Mouse (Mus musculus) cerebellum, adult 2 months (tissue): ENCODE results near the gene Crtam.

Experiments used
- CTCF ChIP-seq: fragments of 200-500 bp; IDR thresholded peaks from 2 replicates; pipeline ENCODE4 v1.5.1; 2011; ENCODE audit warnings: low read depth, mild to moderate bottlenecking, control low read depth, low read length, moderate library complexity, borderline replicate concordance; ENCODE audit not compliant: insufficient read depth
- POLR2A ChIP-seq: fragments of 200-500 bp; IDR thresholded peaks from 2 replicates; pipeline ENCODE4 v1.6.1; 2011; ENCODE audit warnings: low read length, control low read depth, borderline replicate concordance; ENCODE audit not compliant: insufficient read depth

DNA sequence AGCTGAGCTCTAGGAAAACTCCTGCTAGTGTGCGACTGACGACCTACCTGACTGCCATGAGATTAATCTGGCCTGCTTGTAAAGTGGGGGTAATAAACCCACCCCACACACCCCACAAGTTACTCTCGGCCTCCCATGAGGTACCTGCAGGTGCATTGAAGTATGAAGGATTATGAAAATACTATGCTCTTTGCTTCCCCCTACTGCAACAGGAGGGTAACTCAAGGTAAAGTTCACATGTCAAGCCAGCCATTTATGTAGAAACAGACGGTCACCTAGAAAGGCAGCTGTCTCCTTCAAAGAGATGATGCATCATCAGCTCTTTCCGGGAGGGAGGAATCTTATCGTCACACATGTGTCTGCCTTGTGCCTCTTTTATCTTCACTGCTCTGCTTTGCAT is 25.4 kb upstream of the Crtam start:
- TF ChIP-seq POLR2A (no peak), CTCF (0 out of 2 replicates have a peak, but pooled peaks have one; percentile 11)
